Mouse (Mus musculus) embryonic facial prominence, embryonic 12.5 days (tissue): Measurements from ENCODE around the gene Ift122. TPM values are rescaled to one million over a fixed set of nuclear protein-coding genes. Genes with fewer than 3 reads are reported as not detected.

Experiments used
- ATAC-seq: fragments of 200-750 bp; cut with Nextera tagmentation; 2 replicates; pipeline ENCODE4 v1.8.0; 2017; ENCODE audit not compliant: insufficient number of reproducible peaks, insufficient read depth, low FRiP score, low TSS enrichment
- H3K27ac ChIP-seq: fragments of 300-500 bp; sonication (generic); 2 replicates; pipeline ENCODE4 v1.5.1; 2016; ENCODE audit warnings: mild to moderate bottlenecking
- H3K27me3 ChIP-seq: fragments of 300-500 bp; sonication (generic); 2 replicates; pipeline ENCODE4 v1.6.1; 2016; ENCODE audit warnings: mild to moderate bottlenecking, moderate library complexity
- H3K36me3 ChIP-seq: fragments of 300-500 bp; sonication (generic); 2 replicates; pipeline ENCODE4 v1.6.1; 2016; ENCODE audit warnings: mild to moderate bottlenecking
- H3K4me1 ChIP-seq: fragments of 300-500 bp; sonication (generic); 2 replicates; pipeline ENCODE4 v1.6.1; 2016
- H3K4me2 ChIP-seq: fragments of 300-500 bp; sonication (generic); replicated peaks from 2 replicates; pipeline ENCODE4 v1.6.1; 2016; ENCODE audit warnings: mild to moderate bottlenecking, moderate library complexity
- H3K4me3 ChIP-seq: fragments of 300-500 bp; sonication (generic); 2 replicates; pipeline ENCODE4 v1.5.1; 2016; ENCODE audit warnings: mild to moderate bottlenecking
- H3K9ac ChIP-seq: fragments of 300-500 bp; sonication (generic); 2 replicates; pipeline ENCODE4 v1.6.1; 2016; ENCODE audit warnings: mild to moderate bottlenecking, moderate library complexity
- H3K9me3 ChIP-seq: fragments of 300-500 bp; sonication (generic); 2 replicates; pipeline ENCODE4 v1.6.1; 2016; ENCODE audit warnings: mild to moderate bottlenecking, moderate library complexity
- WGBS: fragments of 180-500 bp; shearing (Covaris S2); methylation state at CpG from one replicate; pipeline ENCODE4 v1.1.7; 2016; 5-methylcytosine and 5-hydroxymethylcytosine counted together
- polyA plus RNA-seq: library from polyadenylated mRNA; unstranded; fragments of >200 nt; fragmentation: Nextera tagmentation; extraction: Ambion mirVana; gene quantifications from 2 replicates; pipeline ENCODE4 v1.2.1, GENCODE M21; 2016

Gene Ift122
- polyA plus RNA-seq, 1 experiment from 2014 or later = 30.7 TPM

GRCm38 (mm10) chr6:115914511-115915202 lies 61.4 kb downstream of the Ift122 start:
- Histone ChIP-seq H3K4me2 (no peak overlapping the region), H3K27ac (no peak overlapping the region), H3K36me3 (peaks cover 14% of the 10 kb centered on the region; the same call in 1 of the 2 replicates), H3K9ac (no peak overlapping the region), H3K4me3 (no peak overlapping the region), H3K9me3 (no peaks in the 10 kb centered on the region), H3K4me1 (peaks cover 1% of the 10 kb centered on the region; the same call in 1 of the 2 replicates), H3K27me3 (no peaks in the 10 kb centered on the region)
- no peak for ATAC-seq
- WGBS = 90% methylated on average over 15 of the region's 15 CpGs

- Histone ChIP-seq H3K4me2 (no peak overlapping the region), H3K27me3 (no peaks in the 10 kb centered on the region), H3K9ac (no peak overlapping the region), H3K36me3 (peaks cover 12% of the 10 kb centered on the region; the same call in 1 of the 2 replicates), H3K4me1 (no peaks in the 10 kb centered on the region), H3K27ac (no peak overlapping the region), H3K4me3 (no peak overlapping the region), H3K9me3 (no peaks in the 10 kb centered on the region)
- WGBS = 73% methylated on average over 17 of the region's 17 CpGs
- ATAC-seq = no peak
Measured at GRCm38 (mm10) chr6:115915601-115916445, 62.6 kb downstream of the Ift122 start.

GRCm38 (mm10) chr6:115916611-115917010 lies 63.3 kb downstream of the Ift122 start:
- 84% methylated on average over 5 of the region's 5 CpGs for WGBS

GRCm38 (mm10) chr6:115918615-115919014 lies 65.3 kb downstream of the Ift122 start:
- Histone ChIP-seq H3K27me3 (no peaks in the 10 kb centered on the region), H3K4me2 (no peak overlapping the region), H3K4me3 (no peak overlapping the region), H3K36me3 (0 out of 2 replicates have a peak, but pooled peaks cover 12% of the 10 kb centered on the region), H3K27ac (no peak overlapping the region), H3K9ac (no peak overlapping the region), H3K9me3 (no peaks in the 10 kb centered on the region), H3K4me1 (no peaks in the 10 kb centered on the region)
- 86% methylated on average over 1 of the region's 1 CpGs for WGBS
- no peak for ATAC-seq

More at GRCm38 (mm10) chr6:115916611-115917010, 63.3 kb downstream of the Ift122 start:
- Histone ChIP-seq H3K4me1 (no peaks in the 10 kb centered on the region), H3K9ac (no peak overlapping the region), H3K27ac (no peak overlapping the region), H3K4me3 (no peak overlapping the region), H3K9me3 (no peaks in the 10 kb centered on the region), H3K27me3 (no peaks in the 10 kb centered on the region), H3K4me2 (no peak overlapping the region), H3K36me3 (0 out of 2 replicates have a peak, but pooled peaks cover 12% of the 10 kb centered on the region)
- ATAC-seq = no peak

- Histone ChIP-seq H3K9ac (no peak overlapping the region), H3K4me1 (0 out of 2 replicates have a peak, but pooled peaks cover 3% of the 10 kb centered on the region), H3K36me3 (0 out of 2 replicates have a peak, but pooled peaks cover 13% of the 10 kb centered on the region), H3K4me3 (no peak overlapping the region), H3K4me2 (no peak overlapping the region), H3K27ac (no peak overlapping the region), H3K9me3 (no peaks in the 10 kb centered on the region), H3K27me3 (no peaks in the 10 kb centered on the region)
- no peak for ATAC-seq
- WGBS = 84% methylated on average over 5 of the region's 5 CpGs
Measured at GRCm38 (mm10) chr6:115919876-115920275, 66.6 kb downstream of the Ift122 start.

GRCm38 (mm10) chr6:115924829-115925228 lies 71.6 kb downstream of the Ift122 start:
- no peak overlapping the region for H3K4me3 ChIP-seq
- WGBS = 42% methylated on average over 6 of the region's 6 CpGs
- no peak for ATAC-seq
- no peak overlapping the region for H3K4me2 ChIP-seq
- no peak overlapping the region; the same call in 1 of the 2 replicates for H3K27ac ChIP-seq
- no peaks in the 10 kb centered on the region for H3K27me3 ChIP-seq
- peaks cover 25% of the 10 kb centered on the region for H3K4me1 ChIP-seq
- H3K9me3 ChIP-seq = no peaks in the 10 kb centered on the region
- 0 out of 2 replicates have a peak, but pooled peaks cover 6% of the 10 kb centered on the region for H3K36me3 ChIP-seq
- no peak overlapping the region for H3K9ac ChIP-seq

GRCm38 (mm10) chr6:115926416-115926815 lies 73.1 kb downstream of the Ift122 start:
- H3K9me3 ChIP-seq = no peaks in the 10 kb centered on the region
- 46% methylated on average over 10 of the region's 10 CpGs for WGBS
- H3K27me3 ChIP-seq = no peaks in the 10 kb centered on the region
- no peak overlapping the region for H3K9ac ChIP-seq
- peaks cover 25% of the 10 kb centered on the region for H3K4me1 ChIP-seq
- peak overlapping the region; percentile 54; the same call in 1 of the 2 replicates for H3K27ac ChIP-seq
- H3K4me3 ChIP-seq = no peak overlapping the region
- no peak overlapping the region for H3K4me2 ChIP-seq
- H3K36me3 ChIP-seq = 0 out of 2 replicates have a peak, but pooled peaks cover 3% of the 10 kb centered on the region
- no peak for ATAC-seq

GRCm38 (mm10) chr6:115927292-115928242 lies 74.3 kb downstream of the Ift122 start:
- no peak overlapping the region for H3K27ac ChIP-seq
- H3K4me2 ChIP-seq = no peak overlapping the region
- 74% methylated on average over 10 of the region's 10 CpGs for WGBS
- no peak overlapping the region for H3K4me3 ChIP-seq
- 0 out of 2 replicates have a peak, but pooled peaks have one; percentile 9 for ATAC-seq
- 0 out of 2 replicates have a peak, but pooled peaks cover 3% of the 10 kb centered on the region for H3K36me3 ChIP-seq
- H3K4me1 ChIP-seq = peaks cover 25% of the 10 kb centered on the region
- no peak overlapping the region for H3K9ac ChIP-seq
- no peaks in the 10 kb centered on the region for H3K9me3 ChIP-seq
- no peaks in the 10 kb centered on the region for H3K27me3 ChIP-seq

GRCm38 (mm10) chr6:115930018-115930417 lies 76.7 kb downstream of the Ift122 start:
- Histone ChIP-seq H3K27ac (no peak overlapping the region), H3K9ac (no peak overlapping the region), H3K36me3 (no peaks in the 10 kb centered on the region), H3K4me1 (peaks cover 21% of the 10 kb centered on the region), H3K27me3 (no peaks in the 10 kb centered on the region), H3K4me2 (no peak overlapping the region), H3K4me3 (no peak overlapping the region), H3K9me3 (no peaks in the 10 kb centered on the region)
- 63% methylated on average over 5 of the region's 5 CpGs for WGBS
- no peak for ATAC-seq

GRCm38 (mm10) chr6:115931639-115932038 lies 78.4 kb downstream of the Ift122 start, which contains the start of gene Rho:
Gene Rho, plus strand, starts transcription at chr6:115931748.
- 83% methylated on average over 14 of the region's 14 CpGs for WGBS
- peaks cover 7% of the 10 kb centered on the region; the same call in 1 of the 2 replicates for H3K4me1 ChIP-seq
- no peaks in the 10 kb centered on the region for H3K27me3 ChIP-seq
- no peaks in the 10 kb centered on the region for H3K9me3 ChIP-seq
- ATAC-seq = no peak
- H3K36me3 ChIP-seq = no peaks in the 10 kb centered on the region
- no peak within 1 kb of the TSS for H3K4me2 ChIP-seq
- no peak within 1 kb of the TSS for H3K27ac ChIP-seq
- no peak within 1 kb of the TSS for H3K9ac ChIP-seq
- H3K4me3 ChIP-seq = no peak within 1 kb of the TSS

GRCm38 (mm10) chr6:115932391-115932790 lies 79.1 kb downstream of the Ift122 start:
- Histone ChIP-seq H3K36me3 (no peaks in the 10 kb centered on the region), H3K4me1 (no peaks in the 10 kb centered on the region), H3K27me3 (no peaks in the 10 kb centered on the region), H3K27ac (no peak overlapping the region), H3K4me3 (no peak overlapping the region), H3K4me2 (no peak overlapping the region), H3K9ac (no peak overlapping the region), H3K9me3 (no peaks in the 10 kb centered on the region)
- no peak for ATAC-seq
- 89% methylated on average over 3 of the region's 3 CpGs for WGBS
